Mouse (Mus musculus) megakaryocyte progenitor cell, adult 5-6 weeks (primary cell): ENCODE results near the gene Kcnh1. TPM values are rescaled to one million over a fixed set of nuclear protein-coding genes. Genes with fewer than 3 reads are reported as not detected.

Experiments used
- ATAC-seq: replicated peaks from 2 replicates; pipeline ENCODE4 v1.8.0; 2016; ENCODE audit warnings: mild to moderate bottlenecking, moderate TSS enrichment, inconsistent platforms; ENCODE audit not compliant: poor library complexity
- total RNA-seq, 2 experiments: library from RNA; stranded (forward) in 1 of 2; stranded (reverse) in 1 of 2; fragments of 157-497, 149-512 nt in 1 of 2; fragments of 200-1000 nt in 1 of 2; gene quantifications; 2 replicates each; pipeline versions ENCODE4 v1.2.3 to v1.2.4; 2015 to 2017

Gene Kcnh1
- total RNA-seq, 2 experiments from 2014 or later: not detected

DNA sequence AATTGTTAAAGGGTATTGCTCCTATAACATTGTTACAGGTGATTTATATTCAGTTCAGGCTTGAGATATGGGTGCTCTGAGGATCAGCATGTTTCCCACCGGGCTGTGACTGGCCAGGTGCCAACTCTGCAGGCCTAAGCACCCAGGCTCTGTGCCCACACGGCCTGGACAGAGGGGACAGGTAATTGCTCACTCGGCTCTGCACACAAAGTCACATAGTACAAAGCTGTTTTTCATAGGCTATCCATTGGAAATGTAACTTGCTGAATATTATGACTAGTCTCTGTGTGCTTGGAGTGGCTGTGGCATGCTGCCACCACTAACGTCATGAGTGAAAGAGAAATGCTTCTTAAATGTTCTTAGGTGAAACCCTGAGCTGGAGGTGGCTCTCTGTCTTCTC is 210.4 kb downstream of the Kcnh1 start:
- ATAC-seq: no peak

DNA sequence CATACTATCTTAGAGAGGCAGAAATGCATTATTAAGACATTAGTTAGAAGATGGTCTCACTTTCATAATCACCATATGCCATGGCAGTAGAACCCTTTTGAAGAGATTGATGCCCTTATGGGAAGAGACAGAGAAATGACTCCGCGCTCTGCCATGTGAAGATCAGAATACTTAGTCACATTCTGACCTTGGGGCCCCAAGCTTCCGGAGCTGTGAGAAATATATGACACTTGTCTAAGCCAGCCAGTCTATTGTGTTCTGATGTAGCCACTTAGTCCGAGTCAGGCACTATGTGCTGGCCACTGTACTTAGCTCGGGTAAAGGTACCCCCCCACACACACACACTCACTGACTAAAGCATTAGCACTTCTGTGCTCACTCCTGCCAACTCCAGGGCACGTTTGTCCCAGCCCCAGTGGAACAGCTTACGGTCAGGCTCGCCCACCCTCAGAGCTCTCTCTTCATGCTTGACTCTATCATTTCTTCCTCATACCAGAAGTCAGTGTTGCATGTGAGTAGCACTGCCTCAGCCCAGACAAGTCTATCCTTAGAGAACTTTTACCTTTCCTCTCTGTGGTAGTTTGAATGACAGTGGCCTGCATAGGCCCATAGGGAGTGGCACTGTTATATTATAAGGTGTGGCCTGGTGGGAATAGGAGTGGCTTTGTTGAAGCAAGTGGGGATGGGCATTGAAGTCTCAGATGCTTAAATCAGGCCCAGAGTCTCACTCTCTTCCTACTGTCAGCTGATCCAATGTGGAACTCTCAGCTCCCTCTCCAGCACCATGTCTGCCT is 212.5 kb downstream of the Kcnh1 start:
- ATAC-seq: no peak

DNA sequence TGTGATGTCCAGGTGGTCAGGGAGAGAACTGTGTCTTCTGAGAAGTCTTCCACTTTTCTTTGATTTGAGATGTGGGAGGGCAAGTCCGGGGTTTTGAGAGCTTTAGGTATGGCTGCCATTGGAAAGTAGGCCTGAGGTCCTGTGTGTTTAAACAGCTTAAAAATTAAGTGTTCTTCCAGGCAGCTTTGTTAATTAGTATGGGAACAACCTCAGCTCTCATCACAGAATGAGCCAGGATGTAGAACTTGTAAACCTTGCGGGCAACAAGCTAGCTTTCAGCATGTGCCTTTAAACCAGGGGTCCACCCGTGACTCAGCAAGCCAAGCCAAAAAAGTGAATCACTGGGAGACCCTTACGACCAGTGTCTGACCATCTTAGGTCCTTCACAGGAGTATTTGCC is 214.6 kb downstream of the Kcnh1 start:
- ATAC-seq: no peak

DNA sequence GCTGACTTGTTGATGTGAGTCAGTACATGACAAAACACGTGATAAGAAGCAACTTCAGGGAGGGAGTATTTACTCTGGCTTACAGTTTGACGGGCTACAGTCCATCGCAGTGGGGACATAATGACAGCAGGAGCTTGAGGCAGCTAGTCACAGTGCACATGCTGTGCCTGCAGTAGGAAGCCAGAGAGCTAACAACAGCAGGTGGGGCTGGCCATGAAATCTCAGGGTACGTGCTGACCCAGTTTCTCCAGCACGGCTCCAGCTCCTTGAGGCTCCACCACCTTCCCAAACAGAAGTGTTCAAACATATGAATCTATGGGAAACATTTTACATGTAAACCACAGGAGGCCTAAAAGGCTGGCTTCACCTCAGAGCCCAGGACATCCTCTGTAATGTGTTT is 216.0 kb downstream of the Kcnh1 start:
- no peak for ATAC-seq

DNA sequence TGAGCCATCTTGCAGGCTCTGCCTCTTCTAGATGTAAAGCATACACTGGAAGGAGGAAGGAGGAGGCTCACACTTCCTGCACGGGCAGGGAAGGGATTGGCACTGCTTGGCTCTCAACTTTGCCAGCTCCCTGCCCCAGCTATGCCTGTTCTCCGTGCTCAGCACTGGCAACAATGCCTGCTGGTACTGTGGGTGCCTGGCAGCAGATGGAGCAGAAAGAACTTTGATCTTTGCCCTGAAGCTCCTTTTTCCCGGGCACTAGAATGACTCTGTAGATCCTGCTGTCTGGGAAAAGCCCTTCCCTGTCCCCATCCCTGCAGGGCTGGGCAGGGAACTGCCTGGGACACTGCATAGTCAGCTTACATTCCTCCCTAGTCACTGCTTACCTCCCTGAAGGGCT is 225.2 kb downstream of the Kcnh1 start:
- no peak for ATAC-seq

DNA sequence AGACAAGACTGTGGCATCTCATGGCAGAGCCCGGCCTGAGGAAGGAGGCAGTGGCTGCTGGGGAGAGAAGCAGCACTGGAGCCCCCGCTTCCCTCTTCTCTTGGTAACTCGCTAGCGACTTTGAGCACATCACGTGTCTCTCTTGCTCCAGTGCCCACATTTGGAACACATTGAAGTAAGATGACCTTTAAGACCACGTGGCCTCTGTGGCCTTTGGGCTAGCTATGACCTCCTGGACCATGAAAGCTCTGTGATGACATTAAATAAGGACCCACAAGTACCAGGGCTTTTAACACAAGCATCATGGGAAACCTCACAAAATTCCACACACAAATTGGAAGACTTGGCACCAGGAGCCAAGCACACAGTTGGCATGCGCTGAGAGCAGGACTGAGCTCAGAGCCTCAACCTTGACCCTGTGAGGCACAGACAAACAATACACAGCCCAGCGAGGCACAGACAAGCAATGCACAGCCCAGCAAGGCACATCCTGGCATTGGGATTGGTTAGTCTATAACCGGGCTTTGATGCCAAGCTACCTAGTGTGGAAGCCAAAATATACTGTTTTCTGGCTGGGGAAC is 225.8 kb downstream of the Kcnh1 start:
- ATAC-seq: no peak

DNA sequence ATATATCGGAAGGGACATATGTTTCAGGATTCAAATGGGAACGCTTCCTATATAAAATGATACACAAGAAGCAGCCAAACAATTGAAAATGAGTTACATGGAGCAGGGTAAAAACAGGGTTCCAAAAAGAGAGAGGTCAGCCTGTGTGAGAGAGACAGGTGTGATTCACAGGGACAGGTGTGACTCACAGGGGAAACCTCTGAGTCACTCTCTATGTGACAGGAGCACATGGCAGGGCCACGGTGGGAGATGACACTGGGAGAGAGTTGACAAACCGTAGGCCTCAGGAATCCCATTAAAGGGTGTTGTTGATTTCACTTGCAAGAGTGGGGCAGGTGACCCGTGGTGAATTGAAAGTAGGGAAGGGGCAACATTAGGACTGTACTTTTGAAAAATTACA is 228.6 kb downstream of the Kcnh1 start:
- ATAC-seq: no peak

DNA sequence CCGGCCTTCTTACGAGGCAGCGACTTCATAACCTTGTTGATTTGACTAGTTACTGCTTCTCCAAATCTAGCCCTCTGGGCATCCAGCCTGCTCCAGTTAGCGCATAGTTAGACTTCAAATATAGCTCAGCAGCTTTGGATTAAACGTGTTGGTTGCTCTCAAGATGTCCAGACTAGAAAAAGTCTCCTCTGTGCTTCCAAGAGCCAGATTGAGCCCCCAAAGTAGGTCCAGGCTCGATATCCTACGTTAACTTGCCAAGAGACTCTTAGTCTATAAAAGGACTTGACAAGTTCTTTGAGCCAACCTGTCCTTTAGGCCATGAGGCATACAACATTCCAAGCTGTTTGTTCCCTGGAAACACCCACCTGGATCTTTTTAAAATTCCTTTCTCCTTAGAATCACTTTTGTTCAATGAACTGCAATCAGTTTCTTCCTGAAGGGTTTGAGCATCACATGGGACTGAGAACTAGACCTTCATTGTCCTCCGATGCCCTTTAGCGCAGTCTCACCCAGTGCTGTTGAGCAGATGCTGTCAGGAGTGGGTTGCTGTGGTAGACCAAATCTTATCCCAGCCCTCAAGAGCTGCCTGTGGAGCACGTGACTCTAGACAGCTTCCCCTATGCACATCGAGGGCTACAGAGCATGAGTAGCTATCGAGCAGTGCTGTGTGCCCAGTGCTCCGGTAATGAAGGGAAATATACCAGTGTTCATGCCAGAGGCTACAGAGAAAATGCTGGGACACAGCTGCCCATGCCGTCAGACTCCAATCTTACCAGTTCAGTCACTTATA is 231.0 kb downstream of the Kcnh1 start:
- no peak for ATAC-seq

DNA sequence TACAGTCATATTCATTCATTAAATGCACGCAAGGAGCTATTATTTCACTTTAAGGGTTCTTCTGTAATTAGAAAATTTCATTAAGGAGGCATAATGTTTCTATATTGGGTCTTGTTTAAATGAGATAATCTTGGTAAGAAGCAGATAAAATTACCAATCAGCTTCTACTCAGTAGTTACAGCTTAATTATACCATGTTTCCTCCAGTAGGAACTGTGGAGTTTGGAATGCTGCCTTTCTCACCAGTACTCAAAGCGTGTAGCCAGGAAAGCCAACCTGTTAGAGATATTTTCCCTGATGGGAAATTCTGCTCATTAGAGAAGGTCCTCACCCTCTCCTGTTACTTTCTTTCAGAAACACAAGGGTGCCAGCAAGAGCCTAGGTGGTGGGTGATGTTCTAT is 240.8 kb downstream of the Kcnh1 start:
- ATAC-seq: no peak

DNA sequence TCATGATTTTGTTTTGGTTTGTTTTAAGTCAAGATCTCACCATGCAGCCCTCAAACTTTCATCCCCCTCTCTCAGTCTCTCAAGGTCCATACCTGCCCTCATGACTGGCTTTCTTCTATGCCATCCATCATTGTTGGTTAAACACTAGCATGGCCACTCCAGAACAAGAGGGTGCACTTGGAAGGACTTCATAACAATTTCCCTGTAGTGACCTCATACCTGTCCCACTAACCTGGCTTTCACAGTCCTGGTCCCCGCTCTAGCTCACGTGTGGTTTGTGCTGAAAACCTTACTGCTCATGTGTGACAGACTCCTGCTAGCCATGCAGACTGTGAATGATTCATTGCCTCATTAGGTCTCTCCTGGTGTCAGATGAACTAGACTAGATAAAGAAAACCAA is 244.9 kb downstream of the Kcnh1 start:
- ATAC-seq: no peak

DNA sequence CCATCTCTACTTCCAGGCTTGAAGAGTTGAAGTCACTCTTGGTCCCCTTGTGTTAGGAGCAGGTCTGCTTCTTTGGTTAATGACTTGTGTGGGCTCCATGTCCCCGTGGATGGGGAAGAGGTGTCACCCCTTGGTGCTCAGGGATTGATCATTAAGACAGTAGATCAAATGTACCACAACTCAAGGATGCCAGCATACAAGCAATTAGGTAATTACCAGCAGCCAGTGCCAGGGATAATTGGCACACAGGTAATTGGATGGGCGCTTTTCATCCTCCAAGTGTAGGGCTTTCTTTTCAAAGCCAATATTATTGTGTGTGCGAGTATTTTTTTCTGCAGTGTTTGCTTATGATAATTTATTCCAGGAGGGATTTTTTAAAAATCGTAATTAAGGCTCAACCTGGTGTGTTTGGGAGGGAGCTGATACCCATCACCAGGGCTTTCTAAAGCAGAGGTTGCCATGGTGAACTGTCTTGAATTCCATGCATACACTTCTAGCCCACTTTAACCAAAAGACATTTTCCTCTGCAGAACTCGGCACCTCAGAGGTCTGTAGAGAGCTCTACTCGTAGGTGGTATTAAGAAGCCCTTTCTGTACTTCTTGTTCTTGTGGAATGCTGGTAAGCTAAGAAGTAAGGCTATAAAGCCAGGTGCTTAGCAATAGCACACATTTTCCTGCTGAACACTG is 248.7 kb downstream of the Kcnh1 start:
- no peak for ATAC-seq

DNA sequence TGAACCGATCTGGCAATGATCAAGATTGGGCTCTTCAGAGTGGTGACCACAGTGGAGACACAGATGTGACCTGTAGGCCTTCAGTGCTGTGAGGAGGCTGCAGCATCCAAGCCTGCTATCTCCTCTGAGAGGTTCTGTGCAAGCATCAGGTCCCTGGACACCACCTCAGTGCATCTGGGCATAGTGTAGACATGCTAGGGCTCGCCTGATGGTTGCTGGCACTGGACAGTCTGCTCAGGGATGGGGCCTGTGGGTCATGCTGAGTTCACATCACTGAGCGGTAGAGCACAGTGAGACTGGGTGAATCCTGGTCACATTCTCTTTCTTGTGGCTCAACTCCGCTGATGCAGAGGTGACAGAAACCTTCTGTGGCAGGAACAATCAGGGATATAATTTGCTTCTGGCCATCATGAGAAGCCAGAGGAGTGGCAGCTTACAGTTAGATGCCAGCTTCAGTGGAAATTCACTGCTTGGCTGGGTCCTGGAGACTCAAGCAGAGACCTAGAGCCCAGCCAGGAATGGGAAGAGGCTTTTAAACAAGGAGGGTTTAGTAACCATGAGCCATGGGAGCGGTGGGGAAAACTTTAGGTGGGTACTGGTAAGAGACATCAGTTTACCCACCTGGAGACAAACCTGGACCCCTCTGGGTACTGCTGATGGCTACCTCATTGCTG is 252.3 kb downstream of the Kcnh1 start:
- ATAC-seq: no peak

DNA sequence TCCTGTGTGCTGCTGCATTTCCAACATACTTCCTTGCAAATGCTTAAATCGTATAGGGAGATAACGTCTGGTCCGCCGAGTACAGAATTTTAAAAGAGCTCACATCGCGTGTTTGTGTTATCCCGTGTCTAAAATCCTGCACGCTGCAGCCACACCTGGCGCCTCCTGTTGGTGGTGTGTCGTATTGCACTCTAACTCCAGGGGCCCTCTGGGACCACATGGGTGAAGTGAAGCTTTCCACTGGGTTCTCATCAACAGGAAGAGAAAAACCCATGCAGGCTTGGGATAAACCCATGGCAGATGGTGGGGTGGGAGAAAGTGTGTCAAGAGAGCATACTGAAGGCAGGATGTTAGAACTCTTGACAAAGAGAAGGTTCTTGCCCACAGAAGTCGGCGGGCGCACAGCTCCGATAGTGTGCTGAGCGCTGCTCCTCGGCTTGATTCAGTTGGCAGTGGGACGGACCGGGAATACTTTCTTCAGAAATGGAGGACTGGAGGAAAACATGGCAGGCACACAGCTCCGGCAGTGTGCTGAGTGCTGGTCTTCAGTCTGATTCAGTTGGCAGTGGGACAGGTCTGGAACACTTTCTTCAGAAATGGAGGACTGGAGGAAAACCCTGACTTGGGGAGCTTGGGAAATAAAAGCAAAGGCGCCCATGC is 253.6 kb downstream of the Kcnh1 start:
- peak; percentile 63; the same call in 1 of the 2 replicates for ATAC-seq

DNA sequence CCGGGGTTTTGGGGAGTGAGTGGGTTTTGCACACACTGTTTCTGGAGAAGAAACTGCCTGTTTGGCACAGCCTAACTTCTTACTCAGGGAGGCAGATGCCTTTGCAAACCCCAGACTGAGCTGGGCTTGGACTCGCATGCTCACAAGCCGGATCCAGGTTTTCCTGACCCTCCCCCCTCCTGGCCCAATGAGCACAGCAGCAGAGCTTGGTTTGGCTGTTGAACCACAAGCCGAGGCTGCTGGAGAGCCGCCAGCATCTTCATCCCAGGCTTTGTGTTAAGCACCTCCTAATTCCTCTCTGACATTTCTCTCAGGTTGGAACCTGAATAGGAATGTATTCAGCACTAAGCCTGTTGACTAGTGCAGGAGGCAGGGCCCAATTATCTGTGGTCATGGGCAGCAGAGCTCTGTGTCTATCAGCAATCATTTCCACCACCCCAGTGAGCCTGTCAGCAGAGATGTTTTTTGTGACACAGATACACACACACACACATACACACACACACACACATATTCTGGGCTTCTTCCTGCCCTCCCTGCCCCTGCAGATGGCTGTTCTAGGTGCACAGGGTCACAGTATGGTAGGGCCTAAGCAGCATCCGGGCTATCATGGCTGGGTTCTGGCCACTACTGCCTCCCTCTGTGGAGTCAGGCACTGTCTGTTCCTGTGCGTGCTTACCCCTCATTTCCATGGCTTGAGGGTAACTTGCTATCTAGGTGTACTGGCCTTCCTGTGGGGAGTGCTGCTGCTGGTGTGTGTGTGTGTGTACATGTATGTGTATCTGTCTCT is 254.3 kb downstream of the Kcnh1 start:
- 0 out of 2 replicates have a peak, but pooled peaks have one; percentile 15 for ATAC-seq

DNA sequence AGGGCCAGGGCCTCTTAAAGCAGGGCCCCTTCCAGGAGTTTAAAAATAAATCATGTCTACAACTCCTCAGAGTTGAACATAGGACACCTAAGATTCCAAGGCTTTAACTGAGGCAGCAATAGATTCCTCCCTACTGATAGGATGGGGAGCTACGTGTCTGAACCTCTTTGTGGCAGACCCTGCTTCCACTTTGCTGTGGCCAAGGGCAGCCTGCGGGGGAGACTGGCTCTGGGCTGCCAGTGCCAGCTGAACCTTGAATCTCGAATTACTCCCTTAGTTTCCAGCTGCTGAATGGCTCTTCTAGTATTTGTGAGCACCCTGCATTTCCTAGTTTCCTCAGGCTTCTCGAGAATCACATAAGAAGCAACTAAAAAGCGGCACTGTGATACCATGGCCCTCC is 255.6 kb downstream of the Kcnh1 start:
- no peak for ATAC-seq

DNA sequence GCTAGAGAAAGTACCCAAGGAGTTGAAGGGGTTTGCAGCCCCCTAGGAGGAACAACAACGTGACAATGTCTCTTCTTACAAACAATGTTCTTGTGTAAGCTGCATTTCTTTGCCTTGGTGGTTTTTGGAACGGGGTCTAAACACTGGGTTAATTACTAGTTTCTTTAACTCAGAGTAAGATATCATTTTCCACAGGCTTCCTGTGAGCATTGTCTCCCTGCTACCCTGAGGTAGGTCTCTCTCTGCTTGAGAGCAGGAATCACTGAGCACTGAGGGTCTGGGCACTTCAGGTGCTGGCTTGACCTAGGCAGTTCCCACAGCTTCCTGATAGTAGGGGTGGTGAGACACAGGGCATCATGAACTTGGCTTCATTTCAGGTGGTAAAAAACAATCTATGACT is 257.1 kb downstream of the Kcnh1 start:
- ATAC-seq: no peak

DNA sequence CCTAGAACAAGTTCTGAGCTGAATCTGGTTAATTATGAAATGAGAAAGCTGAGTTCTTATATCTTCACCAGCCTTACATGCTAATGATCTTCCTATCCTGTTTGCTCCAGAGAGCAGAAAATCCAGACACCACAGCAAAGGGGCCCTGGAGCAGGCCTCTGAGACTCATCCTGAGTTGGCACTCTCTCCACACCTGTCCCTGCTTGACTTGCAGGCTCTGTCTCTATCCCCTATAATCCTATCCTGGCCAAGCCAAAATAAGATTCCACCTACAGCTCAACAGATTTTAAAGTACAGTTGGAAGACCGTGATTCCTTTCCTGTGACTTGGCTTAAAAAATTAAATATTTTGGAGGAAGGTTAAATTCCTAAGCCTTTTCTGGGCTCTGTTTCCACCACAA is 257.9 kb downstream of the Kcnh1 start:
- no peak for ATAC-seq

DNA sequence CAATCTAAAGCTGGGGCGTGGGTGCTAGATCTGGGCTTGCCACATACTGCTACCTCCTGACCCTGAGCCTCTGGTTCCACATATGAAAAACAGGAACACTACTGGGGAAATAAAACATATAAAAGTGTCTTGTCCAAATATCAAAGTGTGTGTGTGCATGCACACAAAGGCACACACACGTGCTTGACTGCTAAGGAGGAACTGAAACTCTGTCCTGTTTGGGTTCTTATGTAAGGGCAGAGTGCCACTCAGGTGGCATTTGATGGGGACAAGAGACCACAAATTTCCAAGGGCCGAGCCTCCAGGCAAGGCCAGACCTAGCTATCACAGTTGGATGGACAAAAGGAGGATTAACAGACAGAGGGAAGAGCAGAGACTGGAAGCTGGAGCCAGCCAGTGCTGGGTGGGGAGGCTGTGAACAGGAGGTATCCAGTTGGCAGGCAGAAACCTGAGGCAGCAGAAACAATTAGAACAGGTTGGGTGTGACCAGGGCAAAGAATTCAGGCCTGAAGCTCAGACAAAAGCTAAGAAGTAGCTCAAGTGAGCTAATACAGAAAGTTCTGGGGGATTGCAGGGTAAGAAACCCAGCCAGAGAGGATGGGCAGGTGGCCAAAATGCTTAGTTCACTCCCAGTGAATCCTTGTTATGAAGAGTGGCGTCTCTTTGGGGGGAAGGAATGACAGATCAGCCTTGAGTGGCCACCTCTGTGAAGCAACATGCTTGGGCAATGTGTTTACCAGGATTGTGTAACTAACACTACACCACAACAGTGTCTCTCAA is 259.2 kb downstream of the Kcnh1 start:
- ATAC-seq: peak; percentile 63

DNA sequence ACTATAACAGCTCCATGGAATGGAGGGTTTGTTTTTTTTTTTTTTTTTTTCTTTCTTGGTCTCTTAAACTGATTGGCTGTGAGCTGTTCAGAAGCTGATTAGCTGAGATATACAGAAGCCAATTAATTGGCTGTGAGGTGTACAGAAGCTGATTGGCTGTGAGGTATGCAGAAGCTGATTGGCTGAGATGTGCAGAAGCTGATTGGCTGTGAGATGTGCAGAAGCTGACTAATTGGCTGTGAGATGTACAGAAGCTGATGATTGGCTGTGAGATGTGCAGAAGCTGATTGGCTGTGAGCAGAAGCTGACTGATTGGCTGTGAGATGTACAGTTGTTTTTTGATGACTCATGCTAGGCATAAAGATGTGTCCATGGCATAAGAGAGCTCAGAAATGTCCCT is 259.9 kb downstream of the Kcnh1 start:
- ATAC-seq: peak; percentile 26; the same call in 1 of the 2 replicates
